Mouse (Mus musculus): ENCODE data around the gene Gprc5b. TPM values are rescaled to one million over a fixed set of nuclear protein-coding genes. Genes with fewer than 3 reads are reported as not detected.

Gene Gprc5b
- polyA plus RNA-seq, 1 experiment from 2014 or later: 4.9 TPM

- no peak for ATAC-seq (replicated peaks; ENCODE audit: insufficient number of reproducible peaks, insufficient read depth, low FRiP score, low read depth)
- 78% methylated on average over 5 of the region's 5 CpGs for WGBS
- Histone ChIP-seq H3K36me3 (peaks cover 7% of the 10 kb centered on the region; the same call in 1 of the 2 replicates), H3K4me2 (no peak overlapping the region), H3K4me1 (replicated peaks) (peaks cover 19% of the 10 kb centered on the region), H3K27ac (no peak overlapping the region), H3K27me3 (no peaks in the 10 kb centered on the region), H3K4me3 (no peak overlapping the region), H3K9me3 (replicated peaks) (no peaks in the 10 kb centered on the region), H3K9ac (no peak overlapping the region)
Measured at GRCm38 (mm10) chr7:118972306-118972705, 22.7 kb downstream of the Gprc5b start.

GRCm38 (mm10) chr7:118971499-118971898, 23.5 kb downstream of the Gprc5b start:
- H3K27ac ChIP-seq: no peak overlapping the region
- no peak for ATAC-seq (replicated peaks; ENCODE audit: insufficient number of reproducible peaks, insufficient read depth, low FRiP score, low read depth)
- no peak overlapping the region for H3K9ac ChIP-seq
- no peak overlapping the region for H3K4me2 ChIP-seq
- no peaks in the 10 kb centered on the region for H3K9me3 ChIP-seq (replicated peaks)
- no peaks in the 10 kb centered on the region for H3K27me3 ChIP-seq
- H3K4me3 ChIP-seq: no peak overlapping the region
- H3K4me1 ChIP-seq (replicated peaks): peaks cover 12% of the 10 kb centered on the region
- H3K36me3 ChIP-seq: peaks cover 7% of the 10 kb centered on the region; the same call in 1 of the 2 replicates
- WGBS: 62% methylated on average over 8 of the region's 8 CpGs

- Histone ChIP-seq H3K4me3 (no peak overlapping the region), H3K9me3 (replicated peaks) (no peaks in the 10 kb centered on the region), H3K9ac (no peak overlapping the region), H3K27me3 (no peaks in the 10 kb centered on the region), H3K36me3 (peaks cover 7% of the 10 kb centered on the region; the same call in 1 of the 2 replicates), H3K4me2 (no peak overlapping the region), H3K27ac (no peak overlapping the region), H3K4me1 (replicated peaks) (peaks cover 5% of the 10 kb centered on the region; the same call in 1 of the 2 replicates)
- ATAC-seq (replicated peaks; ENCODE audit: insufficient number of reproducible peaks, insufficient read depth, low FRiP score, low read depth): no peak
- 71% methylated on average over 3 of the region's 3 CpGs for whole genome bisulfite sequencing
Measured at GRCm38 (mm10) chr7:118968870-118969269, 26.1 kb downstream of the Gprc5b start.

- Histone ChIP-seq H3K4me2 (no peak overlapping the region), H3K4me3 (no peak overlapping the region), H3K27me3 (no peaks in the 10 kb centered on the region), H3K9me3 (replicated peaks) (no peaks in the 10 kb centered on the region), H3K9ac (no peak overlapping the region), H3K4me1 (replicated peaks) (peaks cover 5% of the 10 kb centered on the region; the same call in 1 of the 2 replicates), H3K36me3 (no peaks in the 10 kb centered on the region), H3K27ac (no peak overlapping the region)
- ATAC-seq (replicated peaks; ENCODE audit: insufficient number of reproducible peaks, insufficient read depth, low FRiP score, low read depth): no peak
- WGBS: 17% methylated on average over 7 of the region's 7 CpGs
Measured at GRCm38 (mm10) chr7:118965198-118965597, 29.8 kb downstream of the Gprc5b start.

GRCm38 (mm10) chr7:118964777-118965176, 30.2 kb downstream of the Gprc5b start:
- Histone ChIP-seq H3K4me1 (replicated peaks) (peaks cover 9% of the 10 kb centered on the region), H3K9ac (no peak overlapping the region), H3K27ac (no peak overlapping the region), H3K36me3 (no peaks in the 10 kb centered on the region), H3K9me3 (replicated peaks) (no peaks in the 10 kb centered on the region), H3K4me2 (no peak overlapping the region), H3K27me3 (no peaks in the 10 kb centered on the region), H3K4me3 (no peak overlapping the region)
- 8% methylated on average over 2 of the region's 3 CpGs for WGBS
- no peak for ATAC-seq (replicated peaks; ENCODE audit: insufficient number of reproducible peaks, insufficient read depth, low FRiP score, low read depth)

GRCm38 (mm10) chr7:118959209-118959608, 35.8 kb downstream of the Gprc5b start:
- Histone ChIP-seq H3K36me3 (no peaks in the 10 kb centered on the region), H3K4me3 (no peak overlapping the region), H3K27ac (0 out of 2 replicates have a peak overlapping the region, but pooled peaks have one; percentile 21), H3K4me1 (replicated peaks) (peaks cover 26% of the 10 kb centered on the region), H3K9ac (no peak overlapping the region), H3K9me3 (replicated peaks) (no peaks in the 10 kb centered on the region), H3K4me2 (no peak overlapping the region), H3K27me3 (no peaks in the 10 kb centered on the region)
- ATAC-seq (replicated peaks; ENCODE audit: insufficient number of reproducible peaks, insufficient read depth, low FRiP score, low read depth): no peak
- WGBS: 48% methylated on average over 7 of the region's 7 CpGs

- no peaks in the 10 kb centered on the region for H3K9me3 ChIP-seq (replicated peaks)
- H3K4me3 ChIP-seq: no peak overlapping the region
- no peaks in the 10 kb centered on the region for H3K27me3 ChIP-seq
- H3K27ac ChIP-seq: peak overlapping the region; percentile 73
- no peaks in the 10 kb centered on the region for H3K36me3 ChIP-seq
- H3K9ac ChIP-seq: no peak overlapping the region
- WGBS: 43% methylated on average over 4 of the region's 4 CpGs
- ATAC-seq (replicated peaks; ENCODE audit: insufficient number of reproducible peaks, insufficient read depth, low FRiP score, low read depth): peak; percentile 53; the same call in 1 of the 2 replicates
- H3K4me1 ChIP-seq (replicated peaks): peaks cover 35% of the 10 kb centered on the region
- H3K4me2 ChIP-seq: no peak overlapping the region
Measured at GRCm38 (mm10) chr7:118956616-118957246, 38.3 kb downstream of the Gprc5b start.

- no peak for ATAC-seq (replicated peaks; ENCODE audit: insufficient number of reproducible peaks, insufficient read depth, low FRiP score, low read depth)
- WGBS: 83% methylated on average over 1 of the region's 1 CpGs
Measured at GRCm38 (mm10) chr7:118954968-118955367, 40.0 kb downstream of the Gprc5b start.

GRCm38 (mm10) chr7:118953626-118954282, 41.3 kb downstream of the Gprc5b start:
- no peak overlapping the region for H3K27ac ChIP-seq
- no peaks in the 10 kb centered on the region for H3K36me3 ChIP-seq
- H3K27me3 ChIP-seq: no peaks in the 10 kb centered on the region
- WGBS: 53% methylated on average over 11 of the region's 11 CpGs
- no peaks in the 10 kb centered on the region for H3K9me3 ChIP-seq (replicated peaks)
- peaks cover 28% of the 10 kb centered on the region for H3K4me1 ChIP-seq (replicated peaks)
- no peak for ATAC-seq (replicated peaks; ENCODE audit: insufficient number of reproducible peaks, insufficient read depth, low FRiP score, low read depth)
- no peak overlapping the region for H3K4me2 ChIP-seq
- H3K4me3 ChIP-seq: no peak overlapping the region
- H3K9ac ChIP-seq: no peak overlapping the region

More at GRCm38 (mm10) chr7:118954968-118955367, 40.0 kb downstream of the Gprc5b start:
- H3K9me3 ChIP-seq (replicated peaks): no peaks in the 10 kb centered on the region
- no peak overlapping the region for H3K4me3 ChIP-seq
- no peaks in the 10 kb centered on the region for H3K27me3 ChIP-seq
- H3K9ac ChIP-seq: no peak overlapping the region
- no peak overlapping the region for H3K27ac ChIP-seq
- no peaks in the 10 kb centered on the region for H3K36me3 ChIP-seq
- peaks cover 34% of the 10 kb centered on the region for H3K4me1 ChIP-seq (replicated peaks)
- no peak overlapping the region for H3K4me2 ChIP-seq

GRCm38 (mm10) chr7:118949749-118950148, 45.3 kb downstream of the Gprc5b start:
- Histone ChIP-seq H3K4me1 (replicated peaks) (peaks cover 17% of the 10 kb centered on the region), H3K4me2 (no peak overlapping the region), H3K36me3 (no peaks in the 10 kb centered on the region), H3K9ac (no peak overlapping the region), H3K9me3 (replicated peaks) (no peaks in the 10 kb centered on the region), H3K4me3 (no peak overlapping the region), H3K27ac (no peak overlapping the region), H3K27me3 (no peaks in the 10 kb centered on the region)
- WGBS: 27% methylated on average over 7 of the region's 7 CpGs
- ATAC-seq (replicated peaks; ENCODE audit: insufficient number of reproducible peaks, insufficient read depth, low FRiP score, low read depth): no peak

- Histone ChIP-seq H3K9ac (no peak overlapping the region), H3K4me3 (no peak overlapping the region), H3K4me2 (no peak overlapping the region), H3K36me3 (no peaks in the 10 kb centered on the region), H3K4me1 (replicated peaks) (peaks cover 13% of the 10 kb centered on the region), H3K9me3 (replicated peaks) (no peaks in the 10 kb centered on the region), H3K27me3 (no peaks in the 10 kb centered on the region), H3K27ac (no peak overlapping the region)
- WGBS: 61% methylated on average over 2 of the region's 2 CpGs
- no peak for ATAC-seq (replicated peaks; ENCODE audit: insufficient number of reproducible peaks, insufficient read depth, low FRiP score, low read depth)
Measured at GRCm38 (mm10) chr7:118948677-118949282, 46.2 kb downstream of the Gprc5b start.
